Mouse (Mus musculus) testis, adult 2 months (tissue): ENCODE measurements around the gene Eef1akmt2.

ENCODE experiments used
- CTCF ChIP-seq: fragments of 200-500 bp; IDR thresholded peaks from 2 replicates; pipeline ENCODE4 v1.5.1; 2012; ENCODE audit warnings: low read depth, mild to moderate bottlenecking, inconsistent platforms, low read length, moderate library complexity; ENCODE audit not compliant: control insufficient read depth, insufficient read depth, insufficient replicate concordance
- POLR2A ChIP-seq: fragments of 200-500 bp; IDR thresholded peaks from 2 replicates; pipeline ENCODE4 v1.6.1; 2012; ENCODE audit warnings: low read depth, mild to moderate bottlenecking, inconsistent platforms, low read length, moderate library complexity; ENCODE audit not compliant: control insufficient read depth

DNA sequence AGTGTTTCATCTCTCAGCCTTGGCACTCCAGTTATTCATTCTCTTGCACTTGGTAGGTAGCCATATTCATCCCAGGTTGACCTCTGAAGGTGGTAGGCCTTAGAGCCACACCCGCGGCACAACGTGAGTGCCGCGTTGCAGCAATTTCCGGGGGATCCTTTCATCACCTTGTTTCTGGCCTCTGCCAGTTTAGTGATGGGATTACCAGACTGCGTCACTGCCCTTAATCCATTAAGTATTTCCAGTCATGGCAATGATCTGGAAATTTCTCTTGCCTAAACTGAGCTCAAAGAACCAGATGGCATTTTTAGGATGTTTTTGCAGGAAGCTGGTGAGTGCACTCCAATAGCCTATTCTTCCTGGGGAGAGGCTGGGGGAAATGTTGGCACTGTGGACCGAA, 37.2 kb upstream of the Eef1akmt2 start:
- TF ChIP-seq POLR2A (no peak), CTCF (no peak)
